Mouse (Mus musculus) G1E (cell line): ENCODE data around the gene Slc24a3.

Source experiments
- CTCF ChIP-seq: IDR thresholded peaks from 2 replicates; pipeline ENCODE4 v1.5.1; 2012; ENCODE audit warnings: low read depth, low read length, inconsistent platforms, mixed read lengths
- GATA1 ChIP-seq: IDR thresholded peaks from 2 replicates; pipeline ENCODE4 v1.6.1; 2012; ENCODE audit warnings: borderline replicate concordance, low read length, inconsistent platforms, mixed read lengths
- GATA2 ChIP-seq: IDR thresholded peaks from 2 replicates; pipeline ENCODE4 v1.6.1; 2012; ENCODE audit warnings: low read depth, low read length, inconsistent platforms, borderline replicate concordance
- POLR2AphosphoS5 ChIP-seq: IDR thresholded peaks from 2 replicates; pipeline ENCODE4 v1.6.1; 2012; ENCODE audit warnings: low read depth, low read length, inconsistent platforms; ENCODE audit not compliant: insufficient replicate concordance
- TAL1 ChIP-seq: conservative IDR thresholded peaks from 2 replicates; pipeline ENCODE4 v1.6.1; 2012; ENCODE audit warnings: low read depth, low read length, inconsistent platforms, mixed read lengths

- TF ChIP-seq CTCF (no peak), GATA1 (no peak), POLR2AphosphoS5 (no peak), TAL1 (no peak), GATA2 (no peak)
Observed at GRCm38 (mm10) chr2:145219246-145219645, 51.7 kb downstream of the Slc24a3 start.
